ENCODE assay signal across 18 mouse cellular contexts in genomic region chr9:47064463-47065032, GRCm38 (mm10).
DNase-seq lines count a peak whose midpoint lies in the region; ATAC-seq and TF ChIP-seq lines count a peak whose summit lies in the region.
"Had no signal": no experiment of that assay in that cellular context is flagged by ENCODE, and none has a peak within 500 bp of the region (broad histone marks: within the 10 kb centered on the region; RNA-seq: fewer than 3 reads in every experiment).

No protein-coding gene starts in this region.

- no peaks in the 10 kb centered on the region for H3K36me3 ChIP-seq in forebrain, embryonic 14.5 days (ENCODE audit: control insufficient read depth, insufficient read depth, low read length)
- no peaks in the 10 kb centered on the region for H3K36me3 ChIP-seq in forebrain, embryonic 10.5 days (replicated peaks)
- H3K36me3 ChIP-seq in hindbrain, postnatal 0 days (ENCODE audit: insufficient read depth, low read length): no peaks in the 10 kb centered on the region
- H3K36me3 ChIP-seq in hindbrain, embryonic 12.5 days: no peaks in the 10 kb centered on the region
- H3K36me3 ChIP-seq in midbrain, embryonic 14.5 days (ENCODE audit: control insufficient read depth, insufficient read depth, low read length): no peaks in the 10 kb centered on the region
- H3K36me3 ChIP-seq in midbrain, embryonic 10.5 days: no peaks in the 10 kb centered on the region
- H3K36me3 ChIP-seq: embryonic facial prominence, embryonic 15.5 days; heart, embryonic 13.5 days; stomach, embryonic 15.5 days had no signal

- no peaks in the 10 kb centered on the region for H3K27me3 ChIP-seq in forebrain, embryonic 14.5 days (replicated peaks; ENCODE audit: control insufficient read depth, insufficient read depth, low read length)
- no peaks in the 10 kb centered on the region for H3K27me3 ChIP-seq in forebrain, embryonic 10.5 days (ENCODE audit: poor library complexity, severe bottlenecking)
- H3K27me3 ChIP-seq in hindbrain, postnatal 0 days (ENCODE audit: insufficient read depth, low read length): no peaks in the 10 kb centered on the region
- H3K27me3 ChIP-seq in hindbrain, embryonic 12.5 days: no peaks in the 10 kb centered on the region
- H3K27me3 ChIP-seq in midbrain, embryonic 14.5 days (ENCODE audit: control insufficient read depth, insufficient read depth, low read length): no peaks in the 10 kb centered on the region
- no peaks in the 10 kb centered on the region for H3K27me3 ChIP-seq in midbrain, embryonic 10.5 days (ENCODE audit: low read depth, poor library complexity, severe bottlenecking)
- H3K27me3 ChIP-seq: embryonic facial prominence, embryonic 15.5 days; stomach, embryonic 15.5 days had no signal

- TF ChIP-seq CTCF in hindbrain, postnatal 0 days (IDR thresholded peaks at IDR 0.05; ENCODE audit: low read depth): no peak
- TF ChIP-seq CTCF in brain, embryonic 14.5 days (IDR thresholded peaks at IDR 0.05; ENCODE audit: borderline replicate concordance, extremely low read depth, insufficient read depth, insufficient read length): no peak

- TF ChIP-seq POLR2A in brain, embryonic 14.5 days (IDR thresholded peaks at IDR 0.05; ENCODE audit: borderline replicate concordance, extremely low read depth, insufficient read depth, insufficient read length, poor library complexity, severe bottlenecking): no peak

- H3K9me3 ChIP-seq in forebrain, embryonic 14.5 days (replicated peaks; ENCODE audit: control insufficient read depth, low read length): no peaks in the 10 kb centered on the region
- no peaks in the 10 kb centered on the region for H3K9me3 ChIP-seq in forebrain, embryonic 10.5 days
- no peaks in the 10 kb centered on the region for H3K9me3 ChIP-seq in hindbrain, postnatal 0 days (ENCODE audit: low read length)
- no peaks in the 10 kb centered on the region for H3K9me3 ChIP-seq in hindbrain, embryonic 12.5 days (replicated peaks)
- no peaks in the 10 kb centered on the region for H3K9me3 ChIP-seq in midbrain, embryonic 14.5 days (ENCODE audit: control insufficient read depth, low read length)
- no peaks in the 10 kb centered on the region for H3K9me3 ChIP-seq in midbrain, embryonic 10.5 days (replicated peaks)
- H3K9me3 ChIP-seq: embryonic facial prominence, embryonic 15.5 days; heart, embryonic 13.5 days; stomach, embryonic 15.5 days had no signal

- H3K27ac ChIP-seq in forebrain, embryonic 14.5 days (ENCODE audit: low read depth, low read length): no peak overlapping the region
- no peak overlapping the region for H3K27ac ChIP-seq in forebrain, embryonic 10.5 days
- no peak overlapping the region for H3K27ac ChIP-seq in hindbrain, postnatal 0 days
- no peak overlapping the region for H3K27ac ChIP-seq in hindbrain, embryonic 12.5 days
- H3K27ac ChIP-seq in midbrain, embryonic 14.5 days (replicated peaks; ENCODE audit: low read depth, low read length): no peak overlapping the region
- no peak overlapping the region for H3K27ac ChIP-seq in midbrain, embryonic 10.5 days (replicated peaks)
- H3K27ac ChIP-seq: embryonic facial prominence, embryonic 15.5 days; heart, embryonic 13.5 days; stomach, embryonic 15.5 days had no signal

- peak; percentile 74 for DNase-seq in forebrain, embryonic 14.5 days (ENCODE audit: low spot score)
- no peak for DNase-seq in forebrain, embryonic 10.5 days (ENCODE audit: extremely low spot score, low spot score)
- peak; percentile 80 for DNase-seq in hindbrain, postnatal 0 days (ENCODE audit: low spot score)
- peak; percentile 68 for DNase-seq in midbrain, embryonic 14.5 days
- no peak for DNase-seq in midbrain, embryonic 10.5 days (ENCODE audit: low spot score)
- peak; percentile 74 for DNase-seq in brain, embryonic 14.5 days (ENCODE audit: low read depth)
- DNase-seq in embryo, embryonic 11 days: no peak
- DNase-seq: adrenal gland, postnatal 10 days; B cell, adult 2 months; cerebellum, adult 18-20 months; heart, postnatal 36 days; kidney, postnatal 25 days; lung, postnatal 36 days had no signal

- H3K9ac ChIP-seq in forebrain, embryonic 14.5 days (ENCODE audit: low read length): no peak overlapping the region
- no peak overlapping the region for H3K9ac ChIP-seq in hindbrain, postnatal 0 days (replicated peaks; ENCODE audit: low read length)
- no peak overlapping the region for H3K9ac ChIP-seq in hindbrain, embryonic 12.5 days
- no peak overlapping the region for H3K9ac ChIP-seq in midbrain, embryonic 14.5 days (replicated peaks; ENCODE audit: low read length)
- H3K9ac ChIP-seq: embryonic facial prominence, embryonic 15.5 days; heart, embryonic 13.5 days; stomach, embryonic 15.5 days had no signal

- H3K4me2 ChIP-seq in forebrain, embryonic 14.5 days (ENCODE audit: low read length): no peak overlapping the region
- no peak overlapping the region for H3K4me2 ChIP-seq in hindbrain, postnatal 0 days (ENCODE audit: low read depth, low read length)
- no peak overlapping the region for H3K4me2 ChIP-seq in hindbrain, embryonic 12.5 days (replicated peaks)
- no peak overlapping the region for H3K4me2 ChIP-seq in midbrain, embryonic 14.5 days (ENCODE audit: low read length)
- H3K4me2 ChIP-seq: embryonic facial prominence, embryonic 15.5 days; heart, embryonic 13.5 days; stomach, embryonic 15.5 days had no signal

- no peak for ATAC-seq in forebrain, embryonic 14.5 days
- no peak for ATAC-seq in hindbrain, postnatal 0 days
- no peak for ATAC-seq in hindbrain, embryonic 12.5 days (ENCODE audit: low FRiP score)
- no peak for ATAC-seq in midbrain, embryonic 14.5 days (ENCODE audit: low FRiP score, low TSS enrichment)
- ATAC-seq: intestine, postnatal 0 days had no signal

- 50% methylated on average over 5 of the region's 5 CpGs for WGBS in forebrain, embryonic 14.5 days
- 87% methylated on average over 5 of the region's 5 CpGs for WGBS in forebrain, embryonic 10.5 days
- WGBS in hindbrain, postnatal 0 days: 40% methylated on average over 5 of the region's 5 CpGs
- 71% methylated on average over 5 of the region's 5 CpGs for WGBS in hindbrain, embryonic 12.5 days
- 58% methylated on average over 5 of the region's 5 CpGs for WGBS in midbrain, embryonic 14.5 days
- WGBS in midbrain, embryonic 10.5 days: 83% methylated on average over 5 of the region's 5 CpGs

- H3K4me3 ChIP-seq in forebrain, embryonic 14.5 days (ENCODE audit: low read depth, low read length): no peak overlapping the region
- no peak overlapping the region for H3K4me3 ChIP-seq in forebrain, embryonic 10.5 days
- H3K4me3 ChIP-seq in hindbrain, postnatal 0 days (ENCODE audit: low read length): no peak overlapping the region
- no peak overlapping the region for H3K4me3 ChIP-seq in hindbrain, embryonic 12.5 days
- no peak overlapping the region for H3K4me3 ChIP-seq in midbrain, embryonic 14.5 days (replicated peaks; ENCODE audit: low read depth, low read length)
- H3K4me3 ChIP-seq in midbrain, embryonic 10.5 days: no peak overlapping the region
- H3K4me3 ChIP-seq: embryonic facial prominence, embryonic 15.5 days; heart, embryonic 13.5 days; stomach, embryonic 15.5 days had no signal

- peaks cover 4% of the 10 kb centered on the region; the same call in 1 of the 2 replicates for H3K4me1 ChIP-seq in forebrain, embryonic 14.5 days (ENCODE audit: control insufficient read depth, insufficient read depth, low read length)
- peaks cover 6% of the 10 kb centered on the region for H3K4me1 ChIP-seq in forebrain, embryonic 10.5 days
- peaks cover 4% of the 10 kb centered on the region for H3K4me1 ChIP-seq in hindbrain, postnatal 0 days (ENCODE audit: insufficient read depth, low read length)
- H3K4me1 ChIP-seq in hindbrain, embryonic 12.5 days: peaks cover 6% of the 10 kb centered on the region
- H3K4me1 ChIP-seq in midbrain, embryonic 14.5 days (ENCODE audit: control insufficient read depth, insufficient read depth, low read length): no peaks in the 10 kb centered on the region; the same call in 1 of the 2 replicates
- H3K4me1 ChIP-seq in midbrain, embryonic 10.5 days: peaks cover 4% of the 10 kb centered on the region
- H3K4me1 ChIP-seq: stomach, embryonic 15.5 days had no signal

Comparison
In these comparisons a context has a peak if more than half of its experiments do, and no peak if none do; other contexts are left out.
1. DNase-seq: peak in forebrain, embryonic 14.5 days (single experiment), hindbrain, postnatal 0 days (single experiment), midbrain, embryonic 14.5 days (single experiment) and brain, embryonic 14.5 days (single experiment); none in forebrain, embryonic 10.5 days (single experiment), midbrain, embryonic 10.5 days (single experiment) and embryo, embryonic 11 days (single experiment).